Mouse (Mus musculus) liver (tissue): ENCODE measurements at regions not wholly inside any gene's neighbourhood (a gene's known extent, or its start where the extent isn't known, plus 50 kb on each side); places are given as distances from the start of the nearest gene placed in this dataset.
"Not testable (repeated sequence)": the region's sequence is repeated elsewhere in the genome, so short reads cannot be mapped to it uniquely, and the experiment has no call there.

ENCODE experiments used
- DNase-seq: peaks from one replicate; pipeline ENCODE4 v3.0.0-alpha.2; 2020; ENCODE audit warnings: mixed read lengths

DNA sequence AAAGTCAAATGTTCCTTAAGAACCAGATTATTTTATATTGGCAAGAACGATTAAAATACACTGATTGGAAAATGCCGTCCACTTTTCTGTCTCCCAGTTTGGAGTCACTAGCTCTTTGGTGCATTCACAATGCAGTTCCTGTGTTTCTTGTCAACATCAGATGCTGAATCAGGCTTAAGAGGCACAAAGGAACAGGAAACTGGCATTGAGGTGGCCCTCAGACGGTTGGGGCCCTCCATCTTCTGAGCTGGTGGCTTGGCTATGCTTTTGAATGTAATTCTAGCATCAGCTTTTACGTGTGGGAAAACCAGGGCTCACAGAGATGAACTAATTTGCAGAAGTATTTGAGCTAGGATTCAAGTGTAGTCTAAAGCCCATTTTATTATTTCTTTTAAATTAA lies 282.3 kb downstream of the Hace1 start:
- DNase-seq: no peak

DNA sequence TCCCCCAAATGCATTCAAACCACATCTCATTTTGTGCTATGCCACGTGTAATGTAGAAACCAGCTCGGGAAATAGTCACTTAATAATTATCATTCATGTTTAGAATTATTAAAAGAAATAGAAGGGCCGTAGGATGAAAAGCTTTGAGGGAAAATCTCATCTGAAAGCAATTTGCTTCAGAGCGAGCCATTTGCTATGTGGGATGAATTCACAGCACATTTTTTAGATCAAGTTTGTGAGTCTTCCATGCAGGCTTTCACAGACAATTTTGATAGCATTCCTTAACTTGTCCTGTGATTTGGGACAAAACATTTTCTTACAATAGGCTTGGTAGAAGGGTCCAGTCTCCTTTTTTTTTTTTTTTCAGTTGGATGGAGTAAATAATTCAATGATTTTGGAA lies 283.1 kb downstream of the Hace1 start:
- DNase-seq: no peak

DNA sequence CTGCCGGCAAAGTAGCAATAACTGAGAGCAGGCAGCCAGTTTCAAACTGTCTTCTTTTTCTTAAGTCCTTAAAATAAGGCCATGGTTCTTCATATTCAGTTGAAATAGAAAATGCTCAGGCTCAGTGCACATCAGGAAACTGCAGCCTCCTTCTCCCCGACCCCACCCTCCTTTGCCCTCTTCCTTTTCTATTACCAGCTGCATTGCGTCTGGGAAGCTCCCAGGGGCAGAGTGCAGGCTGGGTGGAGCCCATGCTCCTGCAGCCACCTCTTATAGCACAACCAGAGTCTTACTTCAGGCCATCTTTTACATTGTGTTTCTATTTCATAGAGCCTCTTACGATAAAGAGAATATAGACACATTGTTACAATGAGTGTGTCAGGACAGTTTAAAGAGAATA lies 288.2 kb downstream of the Hace1 start:
- no peak for DNase-seq

DNA sequence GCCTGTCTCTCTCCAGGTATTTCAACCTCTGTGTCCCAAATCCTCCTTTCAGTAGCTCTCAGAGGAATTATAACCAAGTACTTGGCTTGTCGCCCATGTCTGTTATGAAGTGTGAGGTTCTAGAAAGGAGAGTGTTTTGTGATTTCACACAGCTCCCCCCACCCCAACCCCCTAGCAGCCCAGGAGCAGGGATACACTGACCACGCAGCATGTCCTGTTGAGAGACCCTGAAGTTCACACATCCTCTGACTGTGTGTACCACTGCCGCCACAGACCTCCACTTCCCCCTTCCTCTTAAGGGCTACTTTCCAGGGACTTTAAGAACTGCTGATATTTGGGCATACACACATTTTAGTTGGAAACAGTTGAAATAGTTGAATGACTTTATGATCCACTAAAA lies 289.2 kb downstream of the Hace1 start:
- no peak for DNase-seq

DNA sequence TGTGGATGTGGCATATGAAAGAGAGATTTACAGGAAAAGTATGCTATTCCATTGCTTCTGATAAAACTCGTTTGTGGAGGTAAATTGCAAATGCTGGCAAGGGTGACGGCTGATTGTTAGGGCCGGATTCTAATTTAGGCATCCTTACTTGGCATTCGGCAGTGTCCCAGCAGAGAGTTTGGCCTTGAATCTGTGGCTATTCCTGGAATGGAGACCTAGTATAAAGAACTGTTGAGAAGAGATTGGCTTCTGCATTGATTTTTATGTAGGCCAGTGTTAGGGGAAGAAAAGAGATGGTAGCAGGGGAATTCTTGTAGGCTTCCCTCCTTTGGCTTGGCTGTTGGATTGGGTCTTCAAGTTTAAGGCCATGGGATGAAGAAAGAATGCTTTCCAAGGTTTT lies 293.4 kb downstream of the Hace1 start:
- no peak for DNase-seq

DNA sequence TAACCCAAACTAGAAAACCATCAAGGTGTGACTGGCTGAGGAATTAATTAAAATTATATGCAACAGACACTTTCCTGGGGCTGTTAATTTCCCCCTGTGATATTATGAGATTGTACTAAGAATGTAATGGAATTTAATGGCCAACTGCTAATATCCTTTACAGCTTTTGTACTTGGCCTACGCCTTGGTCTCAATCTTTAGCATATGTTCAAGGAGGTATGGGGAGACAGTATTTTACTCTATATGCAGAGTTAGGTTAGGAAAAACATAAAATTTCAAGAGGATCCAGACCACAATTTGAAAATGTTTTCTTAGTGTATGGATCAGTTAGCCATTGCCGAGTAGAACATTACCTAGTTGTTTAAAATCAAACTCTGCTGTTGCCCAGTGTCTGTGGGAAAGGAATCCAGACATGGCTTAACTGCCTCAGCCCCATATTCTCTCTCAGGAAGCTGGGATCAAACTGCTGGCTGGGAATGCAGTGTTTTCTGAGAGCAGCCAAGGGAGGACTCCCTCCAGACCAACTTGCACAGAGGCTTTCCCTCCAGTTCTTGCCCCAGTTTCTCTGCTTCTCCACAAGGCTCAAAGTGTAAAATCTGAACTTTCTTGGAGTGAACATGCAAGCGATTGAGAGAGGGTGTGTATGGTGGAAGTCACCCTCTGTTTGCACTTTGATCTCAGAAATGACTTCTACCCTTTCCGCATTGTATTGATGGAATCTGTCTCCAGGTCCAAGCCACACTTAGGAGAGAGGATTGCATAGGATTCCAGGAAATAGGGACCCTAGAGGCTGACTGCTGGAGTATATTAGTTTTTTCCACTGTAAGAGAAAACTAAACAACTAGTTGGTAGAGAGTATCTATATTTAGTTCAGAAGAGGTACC lies 294.6 kb downstream of the Hace1 start:
- DNase-seq: no peak

DNA sequence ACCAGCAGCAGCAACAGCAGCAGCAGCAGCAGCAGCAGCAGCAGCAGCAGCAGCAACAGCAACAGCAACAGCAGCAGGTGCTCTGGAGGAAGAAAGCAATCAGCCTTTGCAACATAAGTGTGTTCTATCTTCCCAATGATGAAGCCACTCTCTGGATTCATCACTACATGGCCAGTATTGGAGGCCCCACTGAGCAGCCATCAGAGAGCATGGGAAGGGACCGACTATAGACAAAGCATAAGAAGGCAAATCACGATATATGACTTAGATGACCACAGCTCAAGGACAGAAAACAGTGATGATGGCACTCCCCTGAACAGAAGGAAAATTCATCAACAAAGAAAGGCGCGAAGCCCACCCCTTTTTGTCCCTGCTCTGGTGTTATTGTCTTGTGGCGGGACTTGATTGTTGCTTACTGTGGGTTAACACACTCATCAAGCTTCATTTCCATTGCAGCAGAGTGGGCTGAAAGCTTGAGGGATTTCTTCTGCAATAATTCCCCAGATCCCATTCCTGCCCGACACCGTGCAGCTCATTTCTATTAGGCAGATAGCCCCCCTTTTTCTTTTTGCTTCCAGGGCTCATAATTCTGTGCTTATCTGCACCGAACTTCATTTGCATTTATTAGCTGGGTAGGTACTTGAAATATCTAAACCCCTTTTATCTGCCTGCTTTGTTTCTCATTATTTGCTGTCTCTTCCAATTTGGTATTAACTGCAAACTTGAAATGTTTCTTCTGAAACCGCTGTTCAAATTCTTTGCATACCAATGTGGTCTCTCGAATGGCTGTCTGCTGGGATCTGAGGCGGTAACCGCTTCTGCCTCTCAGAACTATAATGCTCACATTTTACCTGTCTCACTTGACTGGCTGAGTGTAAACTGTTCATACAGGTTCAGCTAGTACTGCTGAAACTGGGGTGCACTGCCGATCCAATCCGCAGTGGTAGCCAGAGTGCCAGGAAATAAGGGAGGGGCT lies 296.5 kb downstream of the Hace1 start:
- no peak for DNase-seq

DNA sequence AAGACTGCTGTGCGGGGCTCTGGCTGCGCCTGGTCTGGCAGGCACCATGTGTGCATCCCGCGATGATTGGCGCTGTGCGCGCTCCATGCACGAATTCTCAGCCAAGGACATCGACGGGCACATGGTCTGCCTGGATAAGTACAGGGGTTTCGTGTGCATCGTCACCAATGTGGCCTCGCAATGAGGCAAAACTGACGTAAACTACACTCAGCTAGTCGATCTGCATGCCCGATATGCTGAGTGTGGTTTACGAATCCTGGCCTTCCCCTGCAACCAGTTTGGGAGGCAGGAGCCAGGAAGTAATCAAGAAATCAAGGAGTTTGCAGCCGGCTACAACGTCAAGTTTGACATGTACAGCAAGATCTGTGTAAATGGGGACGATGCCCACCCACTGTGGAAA lies 297.7 kb downstream of the Hace1 start:
- DNase-seq: not testable (repeated sequence)

DNA sequence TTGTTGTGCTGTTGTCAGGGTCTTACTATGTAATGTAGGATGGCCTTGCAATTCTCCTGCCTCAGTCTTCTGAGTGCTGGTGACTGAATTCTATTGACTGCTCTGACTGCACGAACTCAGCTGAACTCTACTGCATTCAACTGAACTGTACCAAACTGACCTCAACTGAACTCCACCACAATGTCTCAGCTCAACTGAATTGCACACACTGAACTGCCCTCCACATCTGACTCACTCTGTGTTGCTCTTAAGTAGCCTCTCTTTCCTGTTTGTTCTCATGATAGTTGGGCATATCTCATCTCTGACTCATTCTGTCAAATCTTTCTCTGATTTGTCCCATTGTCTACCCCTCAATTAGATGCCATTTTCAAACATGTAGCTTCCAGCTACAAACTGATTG lies 306.1 kb downstream of the Hace1 start:
- no peak for DNase-seq

DNA sequence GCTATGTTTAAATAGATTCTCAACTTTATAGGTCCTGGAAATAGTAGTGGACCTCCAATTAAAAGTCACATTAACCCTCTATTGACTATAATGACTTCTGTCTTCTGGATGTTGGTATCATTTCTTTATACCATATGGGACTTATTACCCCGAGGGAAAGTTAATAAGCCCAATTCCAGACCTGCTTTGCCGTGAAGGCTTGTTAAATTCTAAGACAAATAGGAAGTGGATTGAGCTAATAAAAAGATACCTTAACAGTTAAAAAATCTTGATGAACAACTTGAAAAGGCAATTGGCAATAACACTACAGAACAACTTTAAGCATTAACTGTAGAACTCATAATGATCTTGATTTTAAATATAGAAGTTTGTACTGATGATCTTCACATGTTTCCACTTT lies 309.0 kb downstream of the Hace1 start:
- no peak for DNase-seq

DNA sequence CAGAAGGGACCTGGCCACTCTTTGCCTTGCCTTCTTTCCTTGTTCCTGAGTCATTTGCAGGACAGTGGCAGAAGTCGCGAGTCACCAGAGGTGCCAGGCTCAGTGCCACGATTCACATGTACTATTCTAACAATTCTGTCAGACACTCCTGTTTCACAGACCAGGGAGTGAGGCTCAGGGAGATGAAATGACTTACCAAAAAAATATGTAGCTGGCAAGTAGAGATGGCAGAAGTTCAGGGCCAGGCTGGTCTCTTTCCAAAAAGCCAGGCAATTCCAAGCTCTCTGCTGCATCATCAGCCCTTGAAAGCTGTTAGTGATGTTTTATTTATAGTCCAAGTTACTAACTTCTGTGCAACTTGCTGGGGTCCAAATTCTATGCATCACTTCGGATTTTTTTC lies 311.2 kb downstream of the Hace1 start:
- DNase-seq: no peak

DNA sequence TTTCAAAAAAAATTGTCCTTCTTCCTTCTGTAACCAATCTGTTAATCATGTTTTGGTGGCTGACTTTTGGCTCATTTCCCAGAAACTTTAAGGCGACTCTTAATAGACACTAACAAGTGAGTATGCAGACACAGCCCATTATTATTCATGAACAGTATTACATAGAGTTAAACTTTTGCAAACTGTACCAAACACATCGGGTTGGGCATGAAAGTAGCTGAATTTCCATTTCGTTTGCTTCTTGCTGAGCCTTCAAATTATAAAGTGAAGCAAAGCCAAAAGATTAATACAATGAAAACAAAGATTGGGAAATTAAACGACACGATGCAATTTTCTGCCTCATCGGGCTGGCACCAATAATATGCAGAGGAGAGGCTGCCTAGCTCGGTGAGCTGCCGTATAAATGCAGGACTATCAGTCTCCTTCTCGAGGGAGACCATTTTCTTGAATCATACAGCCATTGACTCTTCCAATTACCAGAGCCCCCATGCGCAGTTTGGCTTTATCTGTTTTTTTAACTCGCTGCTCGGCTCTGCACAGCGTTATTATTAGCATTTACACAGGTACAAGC lies 311.8 kb downstream of the Hace1 start:
- no peak for DNase-seq

DNA sequence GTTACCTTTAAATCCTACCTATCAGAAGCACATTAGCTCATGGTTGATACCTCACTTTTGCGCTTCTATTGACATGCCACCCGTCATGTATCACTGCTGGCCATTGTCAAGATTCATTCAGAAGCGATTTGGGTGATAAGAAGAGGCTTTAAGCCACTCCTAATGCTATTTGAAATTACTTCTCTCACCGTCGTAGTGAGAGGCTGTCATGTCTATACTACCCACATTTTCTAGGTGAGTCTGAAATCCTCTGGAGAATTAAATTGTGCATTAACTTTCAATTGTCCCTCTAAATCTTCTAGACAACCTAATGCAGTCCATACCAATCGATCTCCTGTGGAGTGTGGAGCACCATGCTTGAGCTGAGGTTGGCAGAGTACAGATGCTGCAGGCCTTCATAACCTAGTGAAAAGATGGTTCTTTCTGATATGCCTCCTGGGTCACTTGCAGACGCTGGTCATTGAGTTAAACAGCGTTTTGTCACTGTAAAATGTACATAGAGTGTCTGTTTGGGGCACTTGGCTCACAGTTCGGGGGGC lies 312.5 kb downstream of the Hace1 start:
- DNase-seq: no peak

DNA sequence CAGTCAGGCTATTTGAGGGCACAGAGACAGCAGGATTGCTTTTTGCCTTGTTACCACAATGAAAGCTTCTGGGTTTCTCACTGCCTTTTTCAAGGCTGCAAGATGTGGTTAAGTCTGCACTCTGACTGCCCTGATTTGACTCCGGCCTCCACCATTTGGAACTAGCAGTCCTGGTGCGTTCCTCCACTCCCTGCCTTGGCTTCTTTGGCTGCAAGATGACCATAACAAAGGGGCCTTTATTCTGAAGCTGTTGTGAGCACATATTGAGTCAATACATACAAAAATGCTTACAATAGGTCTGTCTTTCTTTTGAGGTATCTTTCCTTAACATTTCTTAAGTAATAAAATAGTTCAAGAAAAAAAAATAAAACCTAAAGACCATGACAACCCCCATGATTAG lies 314.8 kb downstream of the Hace1 start:
- DNase-seq: no peak

DNA sequence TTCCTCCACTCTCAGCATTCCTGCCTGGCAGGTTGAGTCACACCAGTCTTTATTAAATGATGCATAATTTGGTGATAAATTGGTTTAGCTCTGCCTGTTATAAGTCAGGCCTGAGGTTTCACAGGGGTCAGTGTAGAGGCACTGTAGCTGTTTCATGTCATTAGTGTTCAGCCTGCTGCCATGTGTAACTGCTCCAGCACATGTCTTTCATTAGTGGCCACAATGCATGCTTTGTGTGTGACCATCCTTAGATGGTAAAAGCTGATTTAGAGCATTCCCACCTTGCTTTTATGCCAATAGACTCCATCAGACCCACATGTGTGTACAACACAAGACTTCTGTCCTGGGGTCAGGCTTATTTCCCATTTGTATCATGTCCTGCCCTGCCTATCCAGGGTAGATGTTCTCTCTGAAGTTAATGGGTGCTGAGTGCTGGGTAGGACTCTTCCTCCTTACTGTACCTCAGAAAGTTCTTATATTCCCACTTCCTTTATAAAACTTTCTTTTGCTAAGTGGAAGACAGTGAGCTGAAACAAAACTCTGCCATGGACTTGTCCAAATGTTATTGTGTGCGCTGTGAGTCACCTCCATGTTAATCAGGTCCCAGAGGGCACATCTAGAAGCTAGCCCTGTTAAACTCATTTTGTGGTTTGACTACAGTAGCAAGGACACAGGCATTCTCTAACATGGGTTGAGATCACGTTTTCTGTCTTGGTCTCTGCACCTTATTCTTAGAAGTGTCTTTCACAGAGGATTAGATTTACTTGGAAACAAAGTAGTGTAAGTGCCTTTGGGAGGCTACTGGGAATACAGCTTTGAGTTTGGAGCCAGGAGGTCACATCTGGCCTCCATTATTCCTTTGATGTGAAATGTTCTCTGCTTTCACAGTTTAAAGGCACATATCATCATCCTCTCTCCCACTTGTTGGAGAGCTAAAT lies 316.5 kb downstream of the Hace1 start:
- no peak for DNase-seq

DNA sequence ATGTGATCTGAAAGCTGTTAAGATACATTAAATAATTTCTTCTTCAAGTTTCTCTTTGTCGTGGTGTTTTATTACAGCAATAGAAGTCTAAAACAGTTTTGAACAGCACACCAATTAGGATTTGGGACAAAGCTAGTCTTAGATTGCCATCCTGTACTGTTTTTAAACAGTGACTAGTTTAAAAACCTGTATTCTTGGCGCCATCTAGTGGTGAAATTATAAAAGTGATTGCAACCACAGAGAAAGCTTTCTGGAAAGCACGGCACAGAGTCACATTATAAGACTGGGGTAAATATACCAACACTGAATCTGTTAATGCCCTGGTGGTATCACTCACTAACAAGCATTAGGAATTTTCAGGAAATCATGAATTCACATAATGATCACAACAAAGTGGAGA lies 339.3 kb downstream of the Hace1 start:
- no peak for DNase-seq

DNA sequence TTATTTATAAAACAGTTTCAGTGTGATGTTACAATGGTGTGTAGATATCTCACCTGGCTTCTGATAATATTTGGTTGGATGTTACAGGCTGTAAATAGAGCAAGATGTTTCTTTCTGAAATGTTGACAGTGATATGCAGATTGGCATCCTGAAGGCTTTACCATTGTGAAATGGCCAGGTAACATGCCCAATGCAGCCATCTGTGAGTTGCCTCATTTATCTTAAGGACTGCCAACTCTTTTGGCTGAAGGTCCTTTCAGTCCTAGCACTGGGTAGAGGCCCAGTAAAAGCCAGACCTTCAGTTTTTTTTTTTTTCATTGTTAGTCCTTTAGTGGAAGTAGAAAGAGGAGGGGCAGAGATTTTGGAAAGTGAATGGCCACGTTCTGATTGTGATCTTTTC lies 348.1 kb downstream of the Hace1 start:
- DNase-seq: no peak

DNA sequence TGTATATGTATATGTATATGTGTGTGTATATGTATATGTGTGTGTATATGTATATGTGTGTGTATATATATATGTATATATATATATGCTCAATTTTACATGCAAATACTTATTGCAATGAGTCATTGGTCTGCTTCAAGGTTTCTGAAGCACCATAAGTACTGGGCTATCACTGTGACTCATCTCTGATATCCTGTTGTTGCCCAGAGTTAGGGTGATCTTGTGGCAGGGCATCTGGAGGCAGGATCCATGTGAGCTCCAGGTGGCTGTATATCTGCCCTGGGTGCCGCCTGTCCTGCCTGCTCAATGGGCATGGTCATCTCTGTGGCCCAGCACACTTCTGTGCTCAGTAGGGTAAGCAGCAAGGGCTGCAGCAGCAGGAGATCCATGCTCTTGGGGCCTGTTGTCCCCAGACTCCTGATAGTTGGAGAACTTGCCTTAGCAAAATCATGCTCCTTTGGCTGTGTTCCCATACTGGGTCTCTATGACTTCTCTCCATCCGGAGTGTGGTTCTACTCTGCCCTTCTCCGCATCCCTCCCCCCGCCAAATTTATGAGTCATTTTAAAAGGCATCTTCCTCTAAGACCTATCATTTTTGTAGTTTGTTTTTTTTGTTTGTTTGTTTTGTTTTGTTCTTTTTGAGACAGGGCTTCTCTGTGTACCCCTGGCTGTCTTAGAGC lies 356.1 kb downstream of the Hace1 start:
- DNase-seq: no peak

DNA sequence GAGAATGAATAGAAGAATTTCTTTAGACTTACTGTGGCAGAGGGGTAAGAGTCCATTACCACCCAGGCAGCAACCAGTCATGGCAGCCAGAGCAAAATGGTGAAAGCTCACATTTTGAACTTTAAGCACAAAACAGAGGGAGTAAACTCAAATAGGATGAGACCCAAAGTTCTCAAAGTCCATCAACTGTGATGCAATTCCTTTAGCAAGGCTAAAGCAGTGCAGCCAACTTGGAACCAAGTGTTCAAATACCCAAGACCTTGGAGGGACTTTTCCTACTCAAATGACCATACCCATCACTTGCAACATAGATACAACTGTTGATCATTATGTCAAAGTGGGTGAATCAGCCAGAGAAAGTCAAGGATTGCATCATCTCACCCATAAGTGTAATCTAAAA lies 380.1 kb downstream of the Hace1 start:
- no peak for DNase-seq

DNA sequence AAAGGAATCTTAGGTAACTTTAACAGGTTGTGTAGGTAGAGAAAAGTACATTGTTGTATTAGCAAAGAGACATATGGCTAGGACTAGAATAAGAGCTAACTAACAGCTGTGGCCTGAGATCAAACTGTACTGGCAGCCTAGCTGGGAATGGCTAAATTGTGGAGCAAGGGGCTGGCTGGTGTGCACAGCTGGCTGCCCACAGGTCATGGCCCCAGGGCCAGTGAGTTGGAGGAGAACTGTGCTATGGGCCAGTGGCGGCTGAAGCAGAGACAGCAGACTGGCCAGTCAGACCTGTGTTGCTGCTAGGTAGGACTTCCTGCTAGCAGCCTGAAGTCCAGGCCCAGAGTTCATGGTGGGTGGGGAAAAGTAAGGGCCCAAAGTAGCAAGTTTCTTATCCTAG lies 394.6 kb downstream of the Hace1 start:
- no peak for DNase-seq

DNA sequence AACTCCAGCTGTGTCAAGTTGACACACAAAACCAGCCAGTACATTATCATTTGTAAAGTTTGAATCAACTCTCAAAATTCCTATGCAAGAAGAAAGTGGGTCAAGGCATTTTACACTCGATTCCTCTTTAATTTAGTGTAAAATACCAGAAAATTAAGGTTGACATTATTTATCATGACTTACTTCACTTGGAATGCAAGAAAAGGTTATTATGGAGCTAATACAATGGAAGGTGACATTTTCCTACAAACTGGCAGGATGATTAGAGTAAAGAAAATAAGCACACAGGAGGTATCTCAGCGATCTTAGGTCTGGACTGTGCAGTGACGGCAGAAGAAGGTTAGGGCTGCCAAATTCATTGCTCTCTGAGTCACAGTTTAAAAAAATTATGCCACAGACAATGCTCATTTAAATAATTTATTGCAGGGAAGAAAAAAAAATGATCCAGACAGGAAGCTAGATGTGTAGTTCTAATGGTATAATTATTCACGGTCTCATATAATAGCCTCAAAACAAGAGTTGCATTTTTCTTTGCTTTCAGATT lies 405.2 kb downstream of the Hace1 start:
- DNase-seq: no peak
